Mouse (Mus musculus) liver, postnatal 0 days (tissue): ENCODE measurements around the gene Strip1. TPM values are rescaled to one million over a fixed set of nuclear protein-coding genes. Genes with fewer than 3 reads are reported as not detected.

ENCODE experiments used
- ATAC-seq: fragments of 200-750 bp; cut with Nextera tagmentation; 2 replicates; pipeline ENCODE4 v1.8.0; 2017; ENCODE audit warnings: mild to moderate bottlenecking, moderate library complexity
- DNase-seq: peaks from one replicate; pipeline ENCODE4 v3.0.0-alpha.2; 2016
- H3K27ac ChIP-seq: fragments of 300-500 bp; sonication (generic); 2 replicates; pipeline ENCODE4 v1.5.1; 2014; ENCODE audit warnings: antibody characterized with exemption, moderate library complexity, mild to moderate bottlenecking, low read depth
- H3K27me3 ChIP-seq: fragments of 300-500 bp; sonication (generic); 2 replicates; pipeline ENCODE4 v1.6.1; 2014; ENCODE audit warnings: low read length, control low read depth, mixed read lengths; ENCODE audit not compliant: insufficient read depth
- H3K36me3 ChIP-seq: fragments of 300-500 bp; sonication (generic); replicated peaks from 2 replicates; pipeline ENCODE4 v1.6.1; 2014; ENCODE audit warnings: mild to moderate bottlenecking, control low read depth, low read length, moderate library complexity, mixed read lengths; ENCODE audit not compliant: insufficient read depth
- H3K4me1 ChIP-seq: fragments of 300-500 bp; sonication (generic); 2 replicates; pipeline ENCODE4 v1.6.1; 2014; ENCODE audit warnings: antibody characterized with exemption, mild to moderate bottlenecking, control low read depth; ENCODE audit not compliant: insufficient read depth
- H3K4me2 ChIP-seq: fragments of 300-500 bp; sonication (generic); 2 replicates; pipeline ENCODE4 v1.6.1; 2014; ENCODE audit warnings: low read depth, mild to moderate bottlenecking, low read length, moderate library complexity, mixed read lengths
- H3K4me3 ChIP-seq: fragments of 300-500 bp; sonication (generic); 2 replicates; pipeline ENCODE4 v1.5.1; 2014; ENCODE audit warnings: low read depth, low read length
- H3K9ac ChIP-seq: fragments of 300-500 bp; sonication (generic); replicated peaks from 2 replicates; pipeline ENCODE4 v1.6.1; 2014; ENCODE audit warnings: mild to moderate bottlenecking, moderate library complexity
- H3K9me3 ChIP-seq: fragments of 300-500 bp; sonication (generic); 2 replicates; pipeline ENCODE4 v1.6.1; 2016; ENCODE audit warnings: mild to moderate bottlenecking, control low read depth, low read length, mixed read lengths
- CTCF ChIP-seq: sonication (generic); IDR thresholded peaks from 2 replicates; pipeline ENCODE4 v1.5.1; 2016; ENCODE audit warnings: antibody characterized with exemption, low read depth
- EP300 ChIP-seq: IDR thresholded peaks from 2 replicates; pipeline ENCODE4 v1.6.1; 2016; ENCODE audit warnings: antibody characterized with exemption, low read depth, mild to moderate bottlenecking
- WGBS: fragments of 180-500 bp; shearing (Covaris S2); extraction: QIAGEN DNeasy Blood & Tissue Kit; methylation state at CpG from one replicate; pipeline ENCODE4 v1.1.7; 2014; ENCODE audit not compliant: insufficient replicate concordance; 5-methylcytosine and 5-hydroxymethylcytosine counted together
- polyA plus RNA-seq: library from polyadenylated mRNA; unstranded; fragments of >200 nt; fragmentation: Nextera tagmentation; extraction: Ambion mirVana; gene quantifications from 2 replicates; pipeline ENCODE4 v1.2.1, GENCODE M21; 2015

Strip1 gene
- polyA plus RNA-seq, 1 experiment from 2014 or later, result 7.0 TPM

DNA sequence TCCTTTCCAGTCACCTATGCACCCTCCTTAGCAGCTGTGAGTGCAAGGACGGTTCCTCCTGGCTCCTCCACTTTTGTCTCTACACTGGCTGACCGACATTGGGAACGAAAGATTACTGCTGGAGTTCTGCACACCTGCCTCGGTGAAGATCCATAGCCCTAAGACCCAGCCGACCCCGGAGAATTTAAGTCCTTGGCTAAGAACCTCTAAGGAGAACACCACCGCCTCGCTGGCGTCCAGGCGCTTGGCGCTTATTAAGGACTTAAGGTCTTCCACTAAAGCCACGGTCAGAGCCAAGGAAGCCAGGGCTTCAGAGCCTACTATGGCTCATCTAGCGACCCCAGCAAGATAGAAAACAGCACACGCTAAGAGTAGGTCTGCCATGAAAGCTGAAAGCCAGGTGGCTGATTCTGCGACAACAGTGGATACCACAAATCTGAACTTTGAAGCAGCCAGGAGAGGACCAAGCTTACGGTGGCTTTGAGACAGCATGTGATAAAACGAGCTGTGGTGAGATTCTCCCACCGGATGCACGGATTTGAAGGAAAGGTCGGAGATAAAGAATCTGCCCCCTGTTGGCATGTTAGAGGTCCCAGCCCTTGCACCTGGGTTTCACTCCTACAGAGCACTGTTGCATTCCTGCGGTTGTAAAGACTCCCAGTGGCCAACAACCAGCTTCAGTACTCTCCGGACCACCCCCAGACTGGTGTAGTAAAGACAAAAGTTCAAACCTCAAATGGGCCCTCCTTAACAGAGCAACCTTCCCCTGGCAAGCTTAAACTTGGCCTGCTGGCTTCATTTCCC is 33.7 kb downstream of the Strip1 start:
- no peak overlapping the region for H3K4me2 ChIP-seq
- no peak overlapping the region for H3K27ac ChIP-seq
- H3K4me1 ChIP-seq, result peaks cover 7% of the 10 kb centered on the region; the same call in 1 of the 2 replicates
- H3K9me3 ChIP-seq, result no peaks in the 10 kb centered on the region
- no peak overlapping the region for H3K9ac ChIP-seq
- TF ChIP-seq CTCF (no peak), EP300 (no peak)
- DNase-seq (no peak), ATAC-seq (no peak)
- H3K27me3 ChIP-seq, result peaks cover 80% of the 10 kb centered on the region
- no peaks in the 10 kb centered on the region for H3K36me3 ChIP-seq
- 12% methylated on average over 22 of the region's 22 CpGs for WGBS
- no peak overlapping the region for H3K4me3 ChIP-seq

DNA sequence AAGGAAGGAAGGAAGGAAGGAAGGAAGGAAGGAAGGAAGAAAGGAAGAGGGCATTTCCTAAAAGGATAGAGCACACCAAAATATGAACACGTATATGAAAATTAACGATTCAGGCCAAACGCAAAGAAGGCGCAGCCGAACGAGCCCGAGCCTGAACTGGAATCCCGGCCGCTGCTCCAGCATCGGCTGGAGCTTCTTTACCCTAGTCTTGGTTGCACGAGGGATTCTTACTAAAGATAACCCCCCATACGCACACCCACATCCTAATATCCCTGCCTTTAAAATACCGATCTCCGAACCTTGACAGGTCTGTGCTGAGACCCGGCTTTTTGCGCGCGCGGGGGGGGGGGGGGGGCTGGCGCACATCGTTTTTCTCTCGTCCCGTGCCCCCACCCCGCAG is 34.4 kb downstream of the Strip1 start:
- whole genome bisulfite sequencing, result 3% methylated on average over 22 of the region's 24 CpGs
- no peak overlapping the region for H3K9ac ChIP-seq
- H3K36me3 ChIP-seq, result no peaks in the 10 kb centered on the region
- no peak overlapping the region for H3K4me3 ChIP-seq
- no peak overlapping the region for H3K4me2 ChIP-seq
- no peak overlapping the region for H3K27ac ChIP-seq
- peaks cover 7% of the 10 kb centered on the region; the same call in 1 of the 2 replicates for H3K4me1 ChIP-seq
- TF ChIP-seq CTCF (no peak), EP300 (no peak)
- DNase-seq (no peak), ATAC-seq (no peak)
- no peaks in the 10 kb centered on the region for H3K9me3 ChIP-seq
- peaks cover 87% of the 10 kb centered on the region for H3K27me3 ChIP-seq

GRCm38 (mm10) chr3:107596559-107596958 is 34.9 kb downstream of the Strip1 start:
- no peaks in the 10 kb centered on the region for H3K36me3 ChIP-seq
- WGBS, result 1% methylated on average over 26 of the region's 26 CpGs
- no peak overlapping the region for H3K4me2 ChIP-seq
- no peak overlapping the region for H3K9ac ChIP-seq
- TF ChIP-seq EP300 (no peak), CTCF (no peak)
- H3K9me3 ChIP-seq, result no peaks in the 10 kb centered on the region
- H3K4me1 ChIP-seq, result peaks cover 7% of the 10 kb centered on the region; the same call in 1 of the 2 replicates
- ATAC-seq, result no peak
- peaks cover 88% of the 10 kb centered on the region for H3K27me3 ChIP-seq
- H3K27ac ChIP-seq, result no peak overlapping the region
- DNase-seq, result no peak
- no peak overlapping the region for H3K4me3 ChIP-seq

- no peaks in the 10 kb centered on the region for H3K9me3 ChIP-seq
- DNase-seq (no peak), ATAC-seq (no peak)
- H3K27me3 ChIP-seq, result peaks cover 91% of the 10 kb centered on the region
- 3% methylated on average over 34 of the region's 34 CpGs for WGBS
- no peaks in the 10 kb centered on the region for H3K36me3 ChIP-seq
- TF ChIP-seq EP300 (no peak), CTCF (no peak)
- H3K27ac ChIP-seq, result no peak overlapping the region
- peaks cover 7% of the 10 kb centered on the region; the same call in 1 of the 2 replicates for H3K4me1 ChIP-seq
- peak overlapping the region; percentile 58 for H3K4me2 ChIP-seq
- H3K4me3 ChIP-seq, result 0 out of 2 replicates have a peak overlapping the region, but pooled peaks have one; percentile 34
- H3K9ac ChIP-seq, result no peak overlapping the region
Measured at GRCm38 (mm10) chr3:107595938-107596461, 35.5 kb downstream of the Strip1 start.

DNA sequence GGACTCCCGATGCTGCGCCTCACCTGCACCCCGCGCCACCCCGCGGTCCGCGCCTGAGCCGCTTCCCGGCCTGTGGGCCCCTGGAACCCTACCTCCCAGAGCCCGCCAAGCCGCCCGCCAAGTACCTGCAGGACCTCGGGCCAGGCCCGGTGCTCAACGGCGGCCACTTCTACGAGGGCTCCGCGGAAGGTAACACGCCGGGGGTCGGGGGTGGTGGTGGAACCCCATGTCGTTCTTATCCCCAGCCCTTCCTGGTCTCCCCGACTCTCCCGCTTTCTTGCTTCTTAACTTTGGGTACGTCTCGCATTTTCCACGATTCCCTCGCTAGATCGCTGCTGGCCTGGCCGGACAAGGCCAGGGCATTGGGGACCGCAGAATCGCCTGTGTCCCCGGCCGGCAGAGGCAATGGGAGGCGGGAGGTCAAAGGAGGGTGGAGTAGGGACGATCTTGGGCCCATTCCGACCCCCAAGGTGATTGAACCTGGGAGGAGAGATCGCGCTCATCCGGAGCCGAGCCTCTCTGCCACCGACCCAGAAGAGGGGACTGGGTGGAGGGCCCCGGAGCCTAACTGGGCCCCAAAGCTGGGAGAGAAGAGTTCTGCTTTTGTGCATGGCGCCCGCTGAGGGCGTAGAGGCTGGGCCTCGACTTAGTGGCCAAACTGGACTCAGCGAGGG is 36.1 kb downstream of the Strip1 start:
- peak overlapping the region; percentile 58 for H3K4me2 ChIP-seq
- no peak for ATAC-seq
- no peaks in the 10 kb centered on the region for H3K36me3 ChIP-seq
- no peak overlapping the region for H3K9ac ChIP-seq
- WGBS, result 2% methylated on average over 45 of the region's 50 CpGs
- H3K27ac ChIP-seq, result no peak overlapping the region
- no peak for DNase-seq
- peaks cover 88% of the 10 kb centered on the region for H3K27me3 ChIP-seq
- TF ChIP-seq CTCF (no peak), EP300 (no peak)
- peaks cover 7% of the 10 kb centered on the region; the same call in 1 of the 2 replicates for H3K4me1 ChIP-seq
- no peaks in the 10 kb centered on the region for H3K9me3 ChIP-seq
- H3K4me3 ChIP-seq, result peak overlapping the region; percentile 34

DNA sequence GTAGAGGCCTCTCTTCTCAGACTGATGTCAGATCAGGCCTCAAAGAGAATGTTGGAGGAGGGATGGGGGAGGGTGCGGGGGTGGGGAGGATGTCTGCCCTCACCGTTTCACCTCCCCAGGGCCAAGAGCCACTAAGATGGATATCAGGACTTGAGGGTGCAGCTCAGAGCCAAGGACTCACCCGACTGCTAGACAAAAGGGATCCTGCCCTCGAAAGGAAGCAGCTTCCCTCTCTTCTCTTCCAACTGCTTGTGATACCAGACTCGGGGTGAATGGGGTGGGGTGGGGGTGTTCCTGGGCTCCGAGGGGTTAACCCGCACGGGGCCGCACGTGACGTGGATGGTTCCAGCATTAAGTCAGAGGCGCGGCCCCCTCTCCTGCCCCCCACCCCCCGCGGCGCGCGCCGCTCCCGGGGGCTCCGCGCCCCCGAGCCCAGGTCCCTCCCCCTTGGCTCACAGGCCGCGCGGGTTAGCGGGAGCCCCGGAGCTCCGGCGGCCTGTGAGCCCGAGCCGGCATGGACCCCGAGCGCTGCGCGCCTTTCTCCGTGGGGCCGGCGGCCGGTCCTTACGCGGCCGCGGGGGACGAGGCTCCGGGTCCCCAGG is 36.7 kb downstream of the Strip1 start, which contains the start of gene Alx3:
TSS of gene Alx3 (plus strand) at position 370 of the 602 bp plus-strand sequence.
- DNase-seq, result no peak
- no peaks in the 10 kb centered on the region for H3K9me3 ChIP-seq
- TF ChIP-seq CTCF (no peak), EP300 (no peak)
- peaks cover 88% of the 10 kb centered on the region for H3K27me3 ChIP-seq
- peak within 1 kb of the TSS; percentile 58 for H3K4me2 ChIP-seq
- peak within 1 kb of the TSS; percentile 34 for H3K4me3 ChIP-seq
- H3K9ac ChIP-seq, result no peak within 1 kb of the TSS
- H3K27ac ChIP-seq, result no peak within 1 kb of the TSS
- WGBS, result 2% methylated on average over 37 of the region's 46 CpGs
- no peaks in the 10 kb centered on the region for H3K36me3 ChIP-seq
- no peak for ATAC-seq
- H3K4me1 ChIP-seq, result peaks cover 7% of the 10 kb centered on the region; the same call in 1 of the 2 replicates
